Mouse (Mus musculus): Measurements from ENCODE around the gene Ppp1r9a. TPM values are rescaled to one million over a fixed set of nuclear protein-coding genes. Genes with fewer than 3 reads are reported as not detected.
A peak's percentile ranks its signal among the peaks of the same experiment; 100 is the strongest.

The Ppp1r9a gene
- total and polyA plus RNA-seq, 3 experiments: 4.6 to 11.8 (median 10.9) TPM

DNA sequence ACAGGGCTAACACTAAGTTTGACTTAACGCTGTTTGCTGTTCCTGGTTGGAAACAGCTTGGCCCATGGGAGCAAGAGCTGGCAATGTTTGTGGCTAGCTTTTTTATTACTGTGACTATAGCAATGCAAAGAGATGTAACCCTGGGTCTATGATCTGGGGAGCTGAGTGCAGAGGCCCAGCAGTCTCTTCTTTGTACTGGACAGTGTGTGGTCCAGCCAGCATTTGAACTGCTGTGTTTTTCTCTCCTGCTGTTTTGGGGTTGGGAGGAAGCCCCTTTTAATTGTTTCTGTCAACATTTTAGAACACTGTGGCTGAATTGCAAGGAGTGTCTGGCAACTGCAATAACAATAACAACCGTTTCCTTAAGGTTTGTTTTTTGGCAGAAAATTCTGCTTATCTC is 180.0 kb downstream of the Ppp1r9a start:
- intact Hi-C loops (cut with DNase I): no loop called here
- WGBS: 46% methylated on average over 2 of the region's 2 CpGs
- H3K27ac ChIP-seq: no peak overlapping the region

DNA sequence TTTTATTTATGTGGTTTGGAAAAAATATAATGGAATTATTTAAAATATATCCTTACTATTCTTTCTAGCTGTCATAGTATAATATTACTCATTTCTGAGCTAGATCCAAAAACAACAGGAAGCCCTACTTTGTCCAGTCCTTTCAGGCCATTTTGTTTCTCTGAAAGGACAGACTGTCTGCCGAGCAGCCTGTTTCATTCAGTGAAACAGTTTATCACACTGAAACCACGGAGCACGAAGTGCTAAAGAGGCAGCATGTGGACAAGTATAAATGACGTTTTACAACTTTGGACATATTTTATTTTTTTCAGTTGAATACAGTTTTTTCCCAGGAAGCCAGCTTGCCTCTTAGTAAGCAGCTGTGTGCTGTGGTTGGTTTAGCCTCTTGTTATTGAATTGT is 181.2 kb downstream of the Ppp1r9a start:
- no peak for DNase-seq
- H3K27ac ChIP-seq: no peak overlapping the region
- no peaks in the 10 kb centered on the region; the same call in 1 of the 2 replicates for H3K27me3 ChIP-seq (ENCODE audit: control insufficient read depth, insufficient read depth, low read length)
- H3K9ac ChIP-seq (ENCODE audit: low read depth, low read length): no peak overlapping the region
- no peak overlapping the region for H3K4me3 ChIP-seq
- no peaks in the 10 kb centered on the region for H3K36me3 ChIP-seq (ENCODE audit: control insufficient read depth, insufficient read depth, low read length)
- no peaks in the 10 kb centered on the region for H3K79me2 ChIP-seq (replicated peaks; ENCODE audit: control insufficient read depth, insufficient read depth, low read length)
- TF ChIP-seq EP300 (IDR thresholded peaks at IDR 0.05; ENCODE audit: insufficient read depth, low read depth, low read length) (no peak), POLR2A (IDR thresholded peaks at IDR 0.05; ENCODE audit: insufficient read depth, low read depth, low read length) (no peak), CTCF (IDR thresholded peaks at IDR 0.05) (no peak)
- peaks cover 5% of the 10 kb centered on the region for H3K4me1 ChIP-seq (ENCODE audit: control insufficient read depth, insufficient read depth, low read length)
- 50% methylated on average over 4 of the region's 4 CpGs for WGBS
- intact Hi-C loops (cut with DNase I): no loop called here

More for the DNA sequence above, 180.0 kb downstream of the Ppp1r9a start:
- Histone ChIP-seq H3K36me3 (ENCODE audit: control insufficient read depth, insufficient read depth, low read length) (no peaks in the 10 kb centered on the region), H3K79me2 (replicated peaks; ENCODE audit: control insufficient read depth, insufficient read depth, low read length) (no peaks in the 10 kb centered on the region), H3K4me1 (ENCODE audit: control insufficient read depth, insufficient read depth, low read length) (peaks cover 5% of the 10 kb centered on the region), H3K4me3 (no peak overlapping the region), H3K9ac (ENCODE audit: low read depth, low read length) (no peak overlapping the region), H3K27me3 (ENCODE audit: control insufficient read depth, insufficient read depth, low read length) (no peaks in the 10 kb centered on the region; the same call in 1 of the 2 replicates)
- no peak for TF ChIP-seq EP300 (IDR thresholded peaks at IDR 0.05; ENCODE audit: insufficient read depth, low read depth, low read length)
- no peak for TF ChIP-seq POLR2A (IDR thresholded peaks at IDR 0.05; ENCODE audit: insufficient read depth, low read depth, low read length)
- TF ChIP-seq CTCF (IDR thresholded peaks at IDR 0.05): no peak
- no peak for DNase-seq

DNA sequence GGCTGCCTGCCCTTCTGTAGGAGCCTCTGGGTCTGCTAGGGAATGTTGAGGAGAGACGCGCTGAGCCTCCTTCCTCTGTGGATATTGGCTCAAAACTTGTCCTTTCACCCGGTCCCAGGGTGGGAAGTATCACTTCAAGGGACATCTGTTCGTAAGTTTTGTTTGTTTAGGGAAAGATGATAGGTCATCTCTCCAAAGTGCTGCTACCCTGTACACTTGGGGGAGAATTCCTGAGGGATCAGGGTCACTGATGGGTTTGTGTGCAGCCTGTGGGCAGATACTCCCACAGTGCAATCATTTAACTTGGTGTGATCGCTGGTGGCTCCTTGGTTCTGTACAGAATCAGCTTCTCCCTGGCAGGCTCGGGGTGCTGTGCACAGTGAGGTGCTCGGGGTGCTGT is 189.2 kb downstream of the Ppp1r9a start:
- H3K9ac ChIP-seq (ENCODE audit: low read depth, low read length): no peak overlapping the region
- H3K27me3 ChIP-seq (ENCODE audit: control insufficient read depth, insufficient read depth, low read length): no peaks in the 10 kb centered on the region
- H3K36me3 ChIP-seq (ENCODE audit: control insufficient read depth, insufficient read depth, low read length): no peaks in the 10 kb centered on the region; the same call in 1 of the 2 replicates
- DNase-seq: no peak
- intact Hi-C loops (cut with DNase I): loop anchor here (10.0 kb wide), 1 partner anchor 1087 kb away; the partner anchor contains the start of gene Gng11
- H3K4me3 ChIP-seq: no peak overlapping the region
- no peak overlapping the region for H3K27ac ChIP-seq
- H3K79me2 ChIP-seq (replicated peaks; ENCODE audit: control insufficient read depth, insufficient read depth, low read length): no peaks in the 10 kb centered on the region
- H3K4me1 ChIP-seq (ENCODE audit: control insufficient read depth, insufficient read depth, low read length): peaks cover 8% of the 10 kb centered on the region
- WGBS: 78% methylated on average over 7 of the region's 7 CpGs
- TF ChIP-seq CTCF (IDR thresholded peaks at IDR 0.05) (no peak), POLR2A (IDR thresholded peaks at IDR 0.05; ENCODE audit: insufficient read depth, low read depth, low read length) (no peak), EP300 (IDR thresholded peaks at IDR 0.05; ENCODE audit: insufficient read depth, low read depth, low read length) (no peak)

DNA sequence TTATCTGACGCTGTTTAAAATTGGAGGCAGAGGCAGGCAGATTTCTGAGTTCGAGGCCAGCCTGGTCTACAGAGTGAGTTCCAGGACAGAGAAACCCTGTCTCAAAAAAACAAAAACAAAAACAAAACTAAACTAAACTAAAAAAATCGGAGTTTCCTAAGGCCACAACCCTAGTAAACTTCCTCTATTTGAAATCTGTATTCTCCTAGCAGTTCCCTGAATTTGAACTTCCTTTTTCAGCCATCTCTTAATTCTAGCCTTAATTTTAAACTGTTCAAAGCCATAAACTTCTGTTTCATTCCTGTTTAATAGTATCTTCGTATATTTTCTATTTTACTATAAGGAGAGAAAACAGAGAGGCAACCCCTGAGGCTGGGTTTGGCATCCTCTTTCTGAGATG is 190.1 kb downstream of the Ppp1r9a start:
- no peak for TF ChIP-seq CTCF (IDR thresholded peaks at IDR 0.05)
- no peak for TF ChIP-seq EP300 (IDR thresholded peaks at IDR 0.05; ENCODE audit: insufficient read depth, low read depth, low read length)
- TF ChIP-seq POLR2A (IDR thresholded peaks at IDR 0.05; ENCODE audit: insufficient read depth, low read depth, low read length): no peak
- no peak for DNase-seq
- Histone ChIP-seq H3K36me3 (ENCODE audit: control insufficient read depth, insufficient read depth, low read length) (no peaks in the 10 kb centered on the region; the same call in 1 of the 2 replicates), H3K9ac (ENCODE audit: low read depth, low read length) (no peak overlapping the region), H3K27ac (peak overlapping the region; percentile 59), H3K79me2 (replicated peaks; ENCODE audit: control insufficient read depth, insufficient read depth, low read length) (no peaks in the 10 kb centered on the region), H3K4me3 (no peak overlapping the region), H3K27me3 (ENCODE audit: control insufficient read depth, insufficient read depth, low read length) (no peaks in the 10 kb centered on the region), H3K4me1 (ENCODE audit: control insufficient read depth, insufficient read depth, low read length) (peaks cover 8% of the 10 kb centered on the region)
- intact Hi-C loops (cut with DNase I): loop anchor here (10.0 kb wide), 1 partner anchor 1088 kb away; the partner anchor contains the start of gene Gng11
- 80% methylated on average over 4 of the region's 4 CpGs for WGBS

DNA sequence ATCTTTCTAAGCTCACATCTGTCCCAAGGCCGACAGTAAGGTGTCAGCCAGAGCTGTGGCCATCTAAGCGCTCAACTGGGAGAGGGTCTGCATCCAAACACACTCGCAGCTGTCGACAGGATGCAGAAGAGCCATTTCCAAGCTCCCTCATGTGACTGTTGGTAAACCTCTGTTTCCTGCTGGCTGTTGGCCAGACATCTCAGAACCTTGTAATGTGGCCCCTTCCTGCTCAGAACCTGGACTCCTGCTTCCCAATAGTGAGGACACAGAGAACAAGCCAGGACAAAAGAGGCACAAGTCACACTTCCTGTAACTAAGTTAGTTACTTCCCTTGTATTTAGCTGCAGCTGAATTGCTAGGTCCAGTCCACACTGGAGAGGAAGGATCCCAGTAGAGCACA is 190.8 kb downstream of the Ppp1r9a start:
- Histone ChIP-seq H3K27me3 (ENCODE audit: control insufficient read depth, insufficient read depth, low read length) (no peaks in the 10 kb centered on the region), H3K9ac (ENCODE audit: low read depth, low read length) (no peak overlapping the region), H3K27ac (peak overlapping the region; percentile 59), H3K4me3 (no peak overlapping the region), H3K79me2 (replicated peaks; ENCODE audit: control insufficient read depth, insufficient read depth, low read length) (no peaks in the 10 kb centered on the region), H3K4me1 (ENCODE audit: control insufficient read depth, insufficient read depth, low read length) (peaks cover 8% of the 10 kb centered on the region), H3K36me3 (ENCODE audit: control insufficient read depth, insufficient read depth, low read length) (no peaks in the 10 kb centered on the region; the same call in 1 of the 2 replicates)
- peak; percentile 65 to 68 for DNase-seq
- 25% methylated on average over 4 of the region's 4 CpGs for WGBS
- TF ChIP-seq POLR2A (IDR thresholded peaks at IDR 0.05; ENCODE audit: insufficient read depth, low read depth, low read length): no peak
- no peak for TF ChIP-seq CTCF (IDR thresholded peaks at IDR 0.05)
- no peak for TF ChIP-seq EP300 (IDR thresholded peaks at IDR 0.05; ENCODE audit: insufficient read depth, low read depth, low read length)
- intact Hi-C loops (cut with DNase I): loop anchor here (10.0 kb wide), 1 partner anchor 1089 kb away; the partner anchor contains the start of gene Gng11

DNA sequence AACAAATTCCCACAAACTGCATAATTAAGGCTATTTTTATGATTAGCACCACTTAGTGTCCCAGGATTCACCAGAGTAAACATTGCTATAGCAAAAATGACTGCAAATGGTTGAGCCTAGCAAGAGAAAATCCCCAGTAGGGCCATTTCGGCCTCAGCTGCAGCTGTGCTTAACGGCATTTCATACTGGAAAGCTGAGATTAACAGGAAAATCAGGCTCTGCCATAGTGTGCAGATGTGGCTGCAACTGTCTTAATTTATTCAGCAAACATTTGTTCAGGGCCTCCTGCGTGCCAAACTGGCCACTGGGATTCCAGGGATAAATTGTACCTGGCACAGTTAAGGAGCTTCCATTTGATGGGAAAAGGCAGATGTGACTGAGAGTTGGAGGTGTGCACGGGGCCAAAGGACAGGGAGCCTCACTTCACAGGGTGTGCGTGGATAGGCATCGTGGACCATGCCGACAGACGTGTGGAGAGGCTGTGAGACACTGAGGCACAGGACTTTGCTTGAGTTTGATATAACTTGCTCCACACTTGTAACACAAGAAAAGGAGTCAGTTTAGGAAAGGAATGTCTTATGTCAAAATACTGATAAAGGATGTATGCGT is 192.8 kb downstream of the Ppp1r9a start:
- Histone ChIP-seq H3K9ac (ENCODE audit: low read depth, low read length) (no peak overlapping the region), H3K4me1 (ENCODE audit: control insufficient read depth, insufficient read depth, low read length) (peaks cover 8% of the 10 kb centered on the region), H3K27ac (no peak overlapping the region), H3K79me2 (replicated peaks; ENCODE audit: control insufficient read depth, insufficient read depth, low read length) (no peaks in the 10 kb centered on the region), H3K36me3 (ENCODE audit: control insufficient read depth, insufficient read depth, low read length) (no peaks in the 10 kb centered on the region; the same call in 1 of the 2 replicates), H3K27me3 (ENCODE audit: control insufficient read depth, insufficient read depth, low read length) (no peaks in the 10 kb centered on the region), H3K4me3 (no peak overlapping the region)
- TF ChIP-seq EP300 (IDR thresholded peaks at IDR 0.05; ENCODE audit: insufficient read depth, low read depth, low read length) (no peak), POLR2A (IDR thresholded peaks at IDR 0.05; ENCODE audit: insufficient read depth, low read depth, low read length) (no peak), CTCF (IDR thresholded peaks at IDR 0.05) (no peak)
- DNase-seq: no peak
- intact Hi-C loops (cut with DNase I): loop anchor here (10.0 kb wide), 1 partner anchor 1091 kb away; the partner anchor contains the start of gene Gng11
- WGBS: 93% methylated on average over 9 of the region's 9 CpGs
